ENCODE assay signal across 12 mouse cellular contexts in genomic region chr15:89496841-89497240, GRCm38 (mm10). TPM values are rescaled to one million over a fixed set of nuclear protein-coding genes. Genes with fewer than 3 reads are reported as not detected.
A peak's percentile ranks its signal among the peaks of the same experiment; 100 is the strongest.
DNase-seq lines count a peak whose midpoint lies in the region; ATAC-seq and TF ChIP-seq lines count a peak whose summit lies in the region.
"Had no signal": no experiment of that assay in that cellular context is flagged by ENCODE, and none has a peak within 500 bp of the region (broad histone marks: within the 10 kb centered on the region; RNA-seq: fewer than 3 reads in every experiment).

No protein-coding gene starts in this region.

- 45% methylated on average over 2 of the region's 2 CpGs for WGBS in heart, embryonic 14.5 days
- 26% methylated on average over 2 of the region's 2 CpGs for WGBS in midbrain, embryonic 11.5 days
- WGBS in midbrain, embryonic 14.5 days, result 32% methylated on average over 2 of the region's 2 CpGs
- WGBS in intestine, postnatal 0 days, result 58% methylated on average over 2 of the region's 2 CpGs

- H3K27ac ChIP-seq in heart, embryonic 14.5 days (replicated peaks in 1 of 2; ENCODE audit: control insufficient read depth in 1 of 2, insufficient read depth in 1 of 2, low read depth in 2 of 2, low read length in 2 of 2), result peak overlapping the region; percentile 21 to 56; a peak in 2 of 4 replicates
- H3K27ac ChIP-seq in layer of hippocampus, adult 2 months, result peak overlapping the region; percentile 97; the same call in 1 of the 2 replicates
- H3K27ac ChIP-seq in midbrain, embryonic 11.5 days (ENCODE audit: low read depth, low read length), result 0 out of 2 replicates have a peak overlapping the region, but pooled peaks have one; percentile 32
- H3K27ac ChIP-seq in midbrain, embryonic 14.5 days (replicated peaks; ENCODE audit: low read depth, low read length), result no peak overlapping the region
- 0 out of 2 replicates have a peak overlapping the region, but pooled peaks have one; percentile 4 for H3K27ac ChIP-seq in intestine, postnatal 0 days (ENCODE audit: low read depth, low read length)
- H3K27ac ChIP-seq: embryonic facial prominence, embryonic 12.5 days; liver, embryonic 14.5 days had no signal

- no peak for ATAC-seq in heart, embryonic 14.5 days (ENCODE audit: insufficient number of reproducible peaks, insufficient read depth, low FRiP score, low read depth)
- ATAC-seq in midbrain, embryonic 11.5 days (ENCODE audit: low FRiP score), result no peak
- ATAC-seq in midbrain, embryonic 14.5 days (ENCODE audit: low FRiP score, low TSS enrichment), result no peak
- ATAC-seq in intestine, postnatal 0 days, result no peak

- no peak for TF ChIP-seq CTCF in layer of hippocampus, adult 2 months (conservative IDR thresholded peaks at IDR 0.05)
- TF ChIP-seq CTCF in intestine, postnatal 0 days (IDR thresholded peaks at IDR 0.05; ENCODE audit: low read depth), result no peak

- no peak overlapping the region for H3K4me2 ChIP-seq in heart, embryonic 14.5 days (ENCODE audit: low read length)
- no peak overlapping the region for H3K4me2 ChIP-seq in midbrain, embryonic 11.5 days
- no peak overlapping the region for H3K4me2 ChIP-seq in midbrain, embryonic 14.5 days (ENCODE audit: low read length)
- no peak overlapping the region for H3K4me2 ChIP-seq in intestine, postnatal 0 days (replicated peaks; ENCODE audit: low read depth)
- H3K4me2 ChIP-seq: embryonic facial prominence, embryonic 12.5 days had no signal

- no peak overlapping the region for H3K9ac ChIP-seq in heart, embryonic 14.5 days (ENCODE audit: low read length)
- H3K9ac ChIP-seq in midbrain, embryonic 11.5 days (ENCODE audit: low read length), result no peak overlapping the region
- no peak overlapping the region for H3K9ac ChIP-seq in midbrain, embryonic 14.5 days (replicated peaks; ENCODE audit: low read length)
- H3K9ac ChIP-seq in intestine, postnatal 0 days (ENCODE audit: low read depth, low read length), result no peak overlapping the region
- H3K9ac ChIP-seq: embryonic facial prominence, embryonic 12.5 days; liver, embryonic 14.5 days had no signal

- 0 out of 2 replicates have a peak, but pooled peaks cover 3% of the 10 kb centered on the region for H3K36me3 ChIP-seq in heart, embryonic 14.5 days (ENCODE audit: control insufficient read depth, insufficient read depth, low read length)
- H3K36me3 ChIP-seq in midbrain, embryonic 11.5 days (ENCODE audit: control insufficient read depth, insufficient read depth, low read length), result no peaks in the 10 kb centered on the region
- H3K36me3 ChIP-seq in midbrain, embryonic 14.5 days (ENCODE audit: control insufficient read depth, insufficient read depth, low read length), result no peaks in the 10 kb centered on the region
- H3K36me3 ChIP-seq in intestine, postnatal 0 days (ENCODE audit: control insufficient read depth, insufficient read depth), result no peaks in the 10 kb centered on the region
- H3K36me3 ChIP-seq: embryonic facial prominence, embryonic 12.5 days had no signal

- H3K9me3 ChIP-seq in heart, embryonic 14.5 days (ENCODE audit: control insufficient read depth, low read length), result peaks cover 4% of the 10 kb centered on the region; the same call in 1 of the 2 replicates
- H3K9me3 ChIP-seq in midbrain, embryonic 11.5 days (ENCODE audit: control insufficient read depth, low read length), result no peaks in the 10 kb centered on the region
- H3K9me3 ChIP-seq in midbrain, embryonic 14.5 days (ENCODE audit: control insufficient read depth, low read length), result no peaks in the 10 kb centered on the region; the same call in 1 of the 2 replicates
- H3K9me3 ChIP-seq in intestine, postnatal 0 days (ENCODE audit: control insufficient read depth), result no peaks in the 10 kb centered on the region
- H3K9me3 ChIP-seq: embryonic facial prominence, embryonic 12.5 days had no signal

- H3K27me3 ChIP-seq in heart, embryonic 14.5 days (ENCODE audit: control insufficient read depth, insufficient read depth, low read length), result peaks cover 49% of the 10 kb centered on the region
- peaks cover 19% of the 10 kb centered on the region for H3K27me3 ChIP-seq in midbrain, embryonic 11.5 days (ENCODE audit: control insufficient read depth, insufficient read depth, low read length)
- H3K27me3 ChIP-seq in midbrain, embryonic 14.5 days (ENCODE audit: control insufficient read depth, insufficient read depth, low read length), result peaks cover 11% of the 10 kb centered on the region; the same call in 1 of the 2 replicates
- peaks cover 31% of the 10 kb centered on the region for H3K27me3 ChIP-seq in intestine, postnatal 0 days (replicated peaks; ENCODE audit: control insufficient read depth, insufficient read depth, low read length)

- H3K4me3 ChIP-seq in heart, embryonic 14.5 days (ENCODE audit: control insufficient read depth in 1 of 2, insufficient read depth in 1 of 2, low read depth in 1 of 2, low read length in 2 of 2), result no peak overlapping the region
- no peak overlapping the region for H3K4me3 ChIP-seq in layer of hippocampus, adult 2 months
- H3K4me3 ChIP-seq in midbrain, embryonic 11.5 days (ENCODE audit: low read depth, low read length), result no peak overlapping the region
- H3K4me3 ChIP-seq in midbrain, embryonic 14.5 days (replicated peaks; ENCODE audit: low read depth, low read length), result no peak overlapping the region
- H3K4me3 ChIP-seq in intestine, postnatal 0 days (ENCODE audit: low read depth, low read length), result no peak overlapping the region
- H3K4me3 ChIP-seq: embryonic facial prominence, embryonic 12.5 days had no signal

- no peak for DNase-seq in heart, adult 9 months (ENCODE audit: low spot score in 2 of 2)
- DNase-seq in layer of hippocampus, adult 2 months (ENCODE audit: low spot score in 2 of 2), result no peak
- DNase-seq in layer of hippocampus, postnatal 14 days (ENCODE audit: low spot score in 2 of 2), result no peak
- no peak for DNase-seq in midbrain, embryonic 11.5 days (ENCODE audit: low spot score, missing footprints)
- no peak for DNase-seq in midbrain, embryonic 14.5 days
- DNase-seq: cerebellum, postnatal 25 days; gastrocnemius, postnatal 36 days; right cerebral cortex, postnatal 4 days had no signal

- peaks cover 2 to 9% of the 10 kb centered on the region in 2 experiments; a peak in 3 of 4 replicates for H3K4me1 ChIP-seq in heart, embryonic 14.5 days (ENCODE audit: control insufficient read depth in 2 of 2, insufficient read depth in 2 of 2, low read length in 2 of 2)
- H3K4me1 ChIP-seq in midbrain, embryonic 11.5 days (ENCODE audit: control insufficient read depth, insufficient read depth, low read length), result peaks cover 17% of the 10 kb centered on the region
- H3K4me1 ChIP-seq in midbrain, embryonic 14.5 days (ENCODE audit: control insufficient read depth, insufficient read depth, low read length), result peaks cover 16% of the 10 kb centered on the region
- no peaks in the 10 kb centered on the region for H3K4me1 ChIP-seq in intestine, postnatal 0 days (replicated peaks; ENCODE audit: control insufficient read depth, insufficient read depth, low read length)

RNA-seq across cellular contexts. Expression of gene Shank3, which starts 2.6 kb away (rescaled TPM):
- 2.2 and 2.4 TPM in 2 replicates for polyA plus RNA-seq in heart, embryonic 14.5 days (2014; fragmentation: Nextera tagmentation; extraction: Ambion mirVana)
- total RNA-seq in layer of hippocampus, adult 2 months (2021), result 100 to 1,000 TPM; 243 to 251 TPM
- 100 to 1,000 TPM; 271 to 274 TPM for total RNA-seq in layer of hippocampus, postnatal 14 days (2021)
- polyA plus RNA-seq in midbrain, embryonic 11.5 days (2014; fragmentation: Nextera tagmentation; extraction: Ambion mirVana), result 2.2 TPM in 2 replicates
- polyA plus RNA-seq in midbrain, embryonic 14.5 days (2014; fragmentation: Nextera tagmentation; extraction: Ambion mirVana), result 9.9 and 11.5 TPM in 2 replicates
- polyA plus RNA-seq in intestine, postnatal 0 days (2015; fragmentation: Nextera tagmentation; extraction: Ambion mirVana), result 0.51 and 0.73 TPM in 2 replicates

RNA-seq across cellular contexts. Expression of gene Arsa, which starts 19.6 kb away (rescaled TPM):
- 12.5 and 14.1 TPM in 2 replicates for polyA plus RNA-seq in heart, embryonic 14.5 days (2014; fragmentation: Nextera tagmentation; extraction: Ambion mirVana)
- 10 to 100 TPM; 29.2 to 31.4 TPM for total RNA-seq in layer of hippocampus, adult 2 months (2021)
- 10 to 100 TPM; 29.1 to 31.5 TPM for total RNA-seq in layer of hippocampus, postnatal 14 days (2021)
- 7.4 and 9.4 TPM in 2 replicates for polyA plus RNA-seq in midbrain, embryonic 11.5 days (2014; fragmentation: Nextera tagmentation; extraction: Ambion mirVana)
- polyA plus RNA-seq in midbrain, embryonic 14.5 days (2014; fragmentation: Nextera tagmentation; extraction: Ambion mirVana), result 16.0 and 21.7 TPM in 2 replicates
- polyA plus RNA-seq in intestine, postnatal 0 days (2015; fragmentation: Nextera tagmentation; extraction: Ambion mirVana), result 32.0 and 36.2 TPM in 2 replicates

RNA-seq across cellular contexts. Expression of gene Mapk8ip2, which starts 43.1 kb away (rescaled TPM):
- polyA plus RNA-seq in heart, embryonic 14.5 days (2014; fragmentation: Nextera tagmentation; extraction: Ambion mirVana), result 0.41 and 0.42 TPM in 2 replicates
- total RNA-seq in layer of hippocampus, adult 2 months (2021), result 100 to 1,000 TPM; 254 to 279 TPM
- 100 to 1,000 TPM; 195 to 198 TPM for total RNA-seq in layer of hippocampus, postnatal 14 days (2021)
- polyA plus RNA-seq in midbrain, embryonic 11.5 days (2014; fragmentation: Nextera tagmentation; extraction: Ambion mirVana), result 23.6 TPM in 2 replicates
- 57.6 and 61.6 TPM in 2 replicates for polyA plus RNA-seq in midbrain, embryonic 14.5 days (2014; fragmentation: Nextera tagmentation; extraction: Ambion mirVana)
- 1.9 and 2.0 TPM in 2 replicates for polyA plus RNA-seq in intestine, postnatal 0 days (2015; fragmentation: Nextera tagmentation; extraction: Ambion mirVana)
